In genomic region chr8:122118097-122118496, GRCm38 (mm10) we compare ENCODE assay signal across 18 mouse cellular contexts.
DNase-seq lines count a peak whose midpoint lies in the region; ATAC-seq and TF ChIP-seq lines count a peak whose summit lies in the region.
"Had no signal": no experiment of that assay in that cellular context is flagged by ENCODE, and none has a peak within 500 bp of the region (broad histone marks: within the 10 kb centered on the region; RNA-seq: fewer than 3 reads in every experiment).

No protein-coding gene starts in this region.

- TF ChIP-seq EP300 in lung, postnatal 0 days (IDR thresholded peaks at IDR 0.05): no peak

- no peak overlapping the region for H3K4me2 ChIP-seq in embryonic facial prominence, embryonic 13.5 days
- no peak overlapping the region for H3K4me2 ChIP-seq in hindbrain, embryonic 14.5 days (replicated peaks)
- H3K4me2 ChIP-seq in embryonic facial prominence, embryonic 14.5 days (ENCODE audit: low read depth, low read length): no peak overlapping the region
- no peak overlapping the region for H3K4me2 ChIP-seq in lung, postnatal 0 days (replicated peaks; ENCODE audit: low read depth, low read length)
- H3K4me2 ChIP-seq: hindbrain, embryonic 13.5 days; intestine, embryonic 15.5 days; liver, embryonic 12.5 days; midbrain, embryonic 11.5 days had no signal

- 76% methylated on average over 10 of the region's 10 CpGs for WGBS in embryonic facial prominence, embryonic 13.5 days
- WGBS in embryonic facial prominence, embryonic 10.5 days: 83% methylated on average over 10 of the region's 10 CpGs
- WGBS in hindbrain, embryonic 10.5 days: 84% methylated on average over 10 of the region's 10 CpGs
- 79% methylated on average over 10 of the region's 10 CpGs for WGBS in hindbrain, embryonic 14.5 days
- WGBS in embryonic facial prominence, embryonic 14.5 days: 78% methylated on average over 10 of the region's 10 CpGs
- 23% methylated on average over 10 of the region's 10 CpGs for WGBS in lung, postnatal 0 days

- no peak overlapping the region for H3K9ac ChIP-seq in embryonic facial prominence, embryonic 13.5 days
- H3K9ac ChIP-seq in hindbrain, embryonic 14.5 days: no peak overlapping the region
- H3K9ac ChIP-seq in embryonic facial prominence, embryonic 14.5 days (ENCODE audit: low read depth, low read length): 0 out of 2 replicates have a peak overlapping the region, but pooled peaks have one; percentile 4
- no peak overlapping the region for H3K9ac ChIP-seq in lung, postnatal 0 days (replicated peaks; ENCODE audit: low read depth)
- H3K9ac ChIP-seq: hindbrain, embryonic 13.5 days; intestine, embryonic 15.5 days; liver, embryonic 12.5 days had no signal

- DNase-seq in embryonic facial prominence, embryonic 10.5 days (ENCODE audit: low spot score): no peak
- no peak for DNase-seq in hindbrain, embryonic 10.5 days (ENCODE audit: low spot score)
- no peak for DNase-seq in hindbrain, embryonic 14.5 days (ENCODE audit: low spot score)
- DNase-seq in embryonic facial prominence, embryonic 14.5 days (ENCODE audit: low spot score): no peak
- peak; percentile 46 for DNase-seq in lung, postnatal 0 days (ENCODE audit: low spot score)
- DNase-seq in MN1 (ENCODE audit: low spot score): no peak
- no peak for DNase-seq in cerebellum, adult 18-20 months
- DNase-seq: cerebellum, adult 2 months; cerebellum, postnatal 36 days; retina, postnatal 1 day; thymus, adult 2 months had no signal

- no peak overlapping the region for H3K4me3 ChIP-seq in embryonic facial prominence, embryonic 13.5 days
- H3K4me3 ChIP-seq in embryonic facial prominence, embryonic 10.5 days: no peak overlapping the region
- no peak overlapping the region for H3K4me3 ChIP-seq in hindbrain, embryonic 10.5 days
- no peak overlapping the region for H3K4me3 ChIP-seq in hindbrain, embryonic 14.5 days (replicated peaks; ENCODE audit: low read length)
- no peak overlapping the region for H3K4me3 ChIP-seq in embryonic facial prominence, embryonic 14.5 days (ENCODE audit: low read depth, low read length)
- no peak overlapping the region for H3K4me3 ChIP-seq in lung, postnatal 0 days (ENCODE audit: low read depth, low read length)
- H3K4me3 ChIP-seq: hindbrain, embryonic 13.5 days; intestine, embryonic 15.5 days; liver, embryonic 12.5 days had no signal

- H3K4me1 ChIP-seq in embryonic facial prominence, embryonic 13.5 days: peaks cover 27% of the 10 kb centered on the region
- peaks cover 37% of the 10 kb centered on the region for H3K4me1 ChIP-seq in embryonic facial prominence, embryonic 10.5 days
- peaks cover 17% of the 10 kb centered on the region for H3K4me1 ChIP-seq in hindbrain, embryonic 10.5 days (replicated peaks)
- H3K4me1 ChIP-seq in hindbrain, embryonic 14.5 days (replicated peaks; ENCODE audit: control insufficient read depth, insufficient read depth, low read length): no peaks in the 10 kb centered on the region
- H3K4me1 ChIP-seq in embryonic facial prominence, embryonic 14.5 days (ENCODE audit: control insufficient read depth, insufficient read depth, low read length): peaks cover 12% of the 10 kb centered on the region
- H3K4me1 ChIP-seq in lung, postnatal 0 days (ENCODE audit: insufficient read depth, low read depth, low read length): no peaks in the 10 kb centered on the region
- H3K4me1 ChIP-seq: hindbrain, embryonic 13.5 days; intestine, embryonic 15.5 days; liver, embryonic 12.5 days had no signal

- peak overlapping the region; percentile 44 for H3K27ac ChIP-seq in embryonic facial prominence, embryonic 13.5 days
- H3K27ac ChIP-seq in embryonic facial prominence, embryonic 10.5 days (replicated peaks): no peak overlapping the region
- peak overlapping the region; percentile 40; the same call in 1 of the 2 replicates for H3K27ac ChIP-seq in hindbrain, embryonic 10.5 days
- no peak overlapping the region for H3K27ac ChIP-seq in hindbrain, embryonic 14.5 days
- H3K27ac ChIP-seq in embryonic facial prominence, embryonic 14.5 days (replicated peaks; ENCODE audit: low read depth, low read length): peak overlapping the region; percentile 53; the same call in 1 of the 2 replicates
- no peak overlapping the region for H3K27ac ChIP-seq in lung, postnatal 0 days (ENCODE audit: low read length)
- H3K27ac ChIP-seq: hindbrain, embryonic 13.5 days; intestine, embryonic 15.5 days; liver, embryonic 12.5 days had no signal

- H3K9me3 ChIP-seq in embryonic facial prominence, embryonic 13.5 days: no peaks in the 10 kb centered on the region
- H3K9me3 ChIP-seq in embryonic facial prominence, embryonic 10.5 days: no peaks in the 10 kb centered on the region
- no peaks in the 10 kb centered on the region for H3K9me3 ChIP-seq in hindbrain, embryonic 10.5 days
- no peaks in the 10 kb centered on the region for H3K9me3 ChIP-seq in hindbrain, embryonic 14.5 days (ENCODE audit: control insufficient read depth, low read length)
- no peaks in the 10 kb centered on the region for H3K9me3 ChIP-seq in embryonic facial prominence, embryonic 14.5 days (ENCODE audit: control insufficient read depth, low read length)
- H3K9me3 ChIP-seq in lung, postnatal 0 days (ENCODE audit: low read length): no peaks in the 10 kb centered on the region
- H3K9me3 ChIP-seq: hindbrain, embryonic 13.5 days; intestine, embryonic 15.5 days; liver, embryonic 12.5 days had no signal

- no peaks in the 10 kb centered on the region for H3K27me3 ChIP-seq in embryonic facial prominence, embryonic 13.5 days
- H3K27me3 ChIP-seq in embryonic facial prominence, embryonic 10.5 days (replicated peaks; ENCODE audit: low read depth, poor library complexity, severe bottlenecking): 0 out of 2 replicates have a peak, but pooled peaks cover 6% of the 10 kb centered on the region
- H3K27me3 ChIP-seq in hindbrain, embryonic 10.5 days (ENCODE audit: insufficient read depth, poor library complexity, severe bottlenecking): peaks cover 5% of the 10 kb centered on the region
- no peaks in the 10 kb centered on the region for H3K27me3 ChIP-seq in hindbrain, embryonic 14.5 days (ENCODE audit: control insufficient read depth, insufficient read depth, low read length)
- H3K27me3 ChIP-seq in embryonic facial prominence, embryonic 14.5 days (replicated peaks; ENCODE audit: control insufficient read depth, insufficient read depth, low read length): no peaks in the 10 kb centered on the region
- H3K27me3 ChIP-seq in lung, postnatal 0 days (replicated peaks; ENCODE audit: insufficient read depth, low read length): no peaks in the 10 kb centered on the region
- H3K27me3 ChIP-seq: intestine, embryonic 15.5 days had no signal

- no peaks in the 10 kb centered on the region for H3K36me3 ChIP-seq in embryonic facial prominence, embryonic 13.5 days
- no peaks in the 10 kb centered on the region for H3K36me3 ChIP-seq in embryonic facial prominence, embryonic 10.5 days (replicated peaks)
- H3K36me3 ChIP-seq in hindbrain, embryonic 10.5 days: no peaks in the 10 kb centered on the region
- H3K36me3 ChIP-seq in hindbrain, embryonic 14.5 days (replicated peaks; ENCODE audit: control insufficient read depth, insufficient read depth): no peaks in the 10 kb centered on the region
- H3K36me3 ChIP-seq in embryonic facial prominence, embryonic 14.5 days (ENCODE audit: control insufficient read depth, insufficient read depth, low read length): no peaks in the 10 kb centered on the region
- H3K36me3 ChIP-seq in lung, postnatal 0 days (ENCODE audit: insufficient read depth, low read length): no peaks in the 10 kb centered on the region
- H3K36me3 ChIP-seq: hindbrain, embryonic 13.5 days; intestine, embryonic 15.5 days; liver, embryonic 12.5 days had no signal

- TF ChIP-seq CTCF in lung, postnatal 0 days (IDR thresholded peaks at IDR 0.05): no peak

- ATAC-seq in embryonic facial prominence, embryonic 13.5 days (ENCODE audit: insufficient number of reproducible peaks, insufficient read depth, low FRiP score, low TSS enrichment, low read depth): no peak
- no peak for ATAC-seq in hindbrain, embryonic 14.5 days (ENCODE audit: low FRiP score)
- ATAC-seq in embryonic facial prominence, embryonic 14.5 days (ENCODE audit: low read depth): no peak
- ATAC-seq in lung, postnatal 0 days: peak; percentile 65
- ATAC-seq: CD4-positive, CD25-positive, alpha-beta regulatory T cell, adult 4 months; forebrain, embryonic 16.5 days; intestine, embryonic 15.5 days; liver, embryonic 12.5 days had no signal

Comparison
In these comparisons a context has a peak if more than half of its experiments do, and no peak if none do; other contexts are left out.
1. H3K27ac ChIP-seq: peak in embryonic facial prominence, embryonic 13.5 days (single experiment), hindbrain, embryonic 10.5 days (single experiment) and embryonic facial prominence, embryonic 14.5 days (single experiment); none in embryonic facial prominence, embryonic 10.5 days (single experiment), hindbrain, embryonic 14.5 days (single experiment) and lung, postnatal 0 days (single experiment).